Mouse (Mus musculus) myocyte (in vitro differentiated cells): Measurements from ENCODE around the gene Zc3h15. TPM values are rescaled to one million over a fixed set of nuclear protein-coding genes. Genes with fewer than 3 reads are reported as not detected.

Source experiments
- H3K27me3 ChIP-seq: one replicate; pipeline ENCODE4 v1.6.1; 2011; ENCODE audit not compliant: control insufficient read depth, insufficient read depth, insufficient read length
- H3K36me3 ChIP-seq: one replicate; pipeline ENCODE4 v1.6.1; 2011; ENCODE audit not compliant: control insufficient read depth, insufficient read depth
- H3K4me2 ChIP-seq: one replicate; pipeline ENCODE4 v1.6.1; 2011; ENCODE audit warnings: low read depth, control low read depth
- H3K4me3 ChIP-seq: one replicate; pipeline ENCODE4 v1.5.1; 2011; ENCODE audit warnings: mild to moderate bottlenecking, control low read depth, moderate library complexity
- H3K79me2 ChIP-seq: one replicate; pipeline ENCODE4 v1.6.1; 2011; ENCODE audit not compliant: control insufficient read depth, insufficient read depth
- H3ac ChIP-seq: one replicate; pipeline ENCODE4 v1.6.1; 2011; ENCODE audit not compliant: control insufficient read depth, insufficient read length
- CEBPB ChIP-seq: IDR thresholded peaks from 2 replicates; pipeline ENCODE4 v1.6.1; 2011; ENCODE audit warnings: mild to moderate bottlenecking, moderate library complexity; ENCODE audit not compliant: poor library complexity, insufficient read depth, severe bottlenecking
- E2F4 ChIP-seq: IDR thresholded peaks from one replicate; pipeline ENCODE4 v1.6.1; 2011; ENCODE audit warnings: mild to moderate bottlenecking, control low read depth, moderate library complexity; ENCODE audit not compliant: insufficient read depth
- MAX ChIP-seq: IDR thresholded peaks from one replicate; pipeline ENCODE4 v1.6.1; 2011; ENCODE audit warnings: low read depth, mild to moderate bottlenecking, control low read depth
- MYOD1 ChIP-seq, 3 experiments: IDR thresholded peaks; one replicate each; pipeline ENCODE4 v1.6.1; 2011; ENCODE audit warnings: control low read depth in 2 of 3, low read depth in 2 of 3, mild to moderate bottlenecking in 2 of 3, moderate library complexity in 1 of 3; ENCODE audit not compliant: insufficient read length in 2 of 3, control insufficient read depth in 1 of 3
- MYOG ChIP-seq, 3 experiments: IDR thresholded peaks; one replicate each; pipeline ENCODE4 v1.6.1; 2011; ENCODE audit warnings: control low read depth in 2 of 3, low read depth in 2 of 3, mild to moderate bottlenecking in 2 of 3; ENCODE audit not compliant: insufficient read length in 2 of 3, control insufficient read depth in 1 of 3, insufficient read depth in 1 of 3
- POLR2A ChIP-seq: IDR thresholded peaks from one replicate; pipeline ENCODE4 v1.6.1; 2011; ENCODE audit warnings: low read depth, mild to moderate bottlenecking, control low read depth, moderate library complexity; ENCODE audit not compliant: insufficient read length
- POLR2AphosphoS2 ChIP-seq: IDR thresholded peaks from one replicate; pipeline ENCODE4 v1.6.1; 2011; ENCODE audit warnings: low read depth, control low read depth; ENCODE audit not compliant: insufficient read length
- REST ChIP-seq: IDR thresholded peaks from one replicate; pipeline ENCODE4 v1.6.1; 2011; ENCODE audit warnings: mild to moderate bottlenecking, control low read depth, moderate library complexity; ENCODE audit not compliant: insufficient read depth, insufficient read length
- SRF ChIP-seq: IDR thresholded peaks from one replicate; pipeline ENCODE4 v1.6.1; 2011; ENCODE audit warnings: low read depth; ENCODE audit not compliant: control insufficient read depth, insufficient read length
- TCF12 ChIP-seq: IDR thresholded peaks from one replicate; pipeline ENCODE4 v1.6.1; 2011; ENCODE audit warnings: mild to moderate bottlenecking, control low read depth; ENCODE audit not compliant: poor library complexity, insufficient read depth, severe bottlenecking
- TCF3 ChIP-seq: IDR thresholded peaks from one replicate; pipeline ENCODE4 v1.6.1; 2011; ENCODE audit warnings: low read depth, control low read depth; ENCODE audit not compliant: insufficient read length
- USF1 ChIP-seq: IDR thresholded peaks from one replicate; pipeline ENCODE4 v1.6.1; 2011; ENCODE audit warnings: low read depth, mild to moderate bottlenecking, control low read depth, moderate library complexity
- polyA plus RNA-seq: library from polyadenylated mRNA; unstranded; fragments of >200 nt; fragmentation: generic; extraction: Trizol; gene quantifications from one replicate; pipeline ENCODE4 v1.2.1, GENCODE M21; 2012; ENCODE audit warnings: missing spikeins

Zc3h15 gene
- polyA plus RNA-seq, 1 experiment: 55.8 TPM

- Histone ChIP-seq H3K36me3 (no peaks in the 10 kb centered on the region), H3K4me3 (peak overlapping the region; percentile 3), H3ac (no peak overlapping the region), H3K79me2 (no peaks in the 10 kb centered on the region), H3K27me3 (no peaks in the 10 kb centered on the region), H3K4me2 (peak overlapping the region; percentile 91)
- no peak for TF ChIP-seq POLR2A
- no peak for TF ChIP-seq SRF
- TF ChIP-seq MYOG (IDR thresholded peaks at IDR 0.05; ENCODE audit: control insufficient read depth in 1 of 3, insufficient read depth in 1 of 3, insufficient read length in 2 of 3, low read depth in 2 of 3): no peak
- TF ChIP-seq REST: no peak
- TF ChIP-seq CEBPB: no peak
- TF ChIP-seq MYOD1 (IDR thresholded peaks at IDR 0.05; ENCODE audit: control insufficient read depth in 1 of 3, insufficient read length in 2 of 3, low read depth in 2 of 3): no peak
- no peak for TF ChIP-seq TCF3
- no peak for TF ChIP-seq E2F4
- no peak for TF ChIP-seq MAX
- TF ChIP-seq USF1: no peak
- no peak for TF ChIP-seq TCF12
- TF ChIP-seq POLR2AphosphoS2: no peak
These were observed 69.7 kb downstream of the Zc3h15 start for GRCm38 (mm10) chr2:83713946-83714345.

Other genes with a start within 250 kb of the Zc3h15 start
- gene Itgav, start 80.0 kb downstream of the Zc3h15 start, polyA plus RNA-seq: 26.2 TPM
- 1.7 TPM for gene Fam171b, start 168.2 kb downstream of the Zc3h15 start, polyA plus RNA-seq